Mouse (Mus musculus) limb, embryonic 13.5 days (tissue): ENCODE measurements around the gene Tmem209. TPM values are rescaled to one million over a fixed set of nuclear protein-coding genes. Genes with fewer than 3 reads are reported as not detected.

Source experiments
- ATAC-seq: fragments of 200-750 bp; cut with Nextera tagmentation; 2 replicates; pipeline ENCODE4 v1.8.0; 2017; ENCODE audit warnings: low read depth, moderate number of reproducible peaks, moderate TSS enrichment; ENCODE audit not compliant: low FRiP score
- H3K27ac ChIP-seq: fragments of 300-500 bp; sonication (generic); 2 replicates; pipeline ENCODE4 v1.5.1; 2015; ENCODE audit warnings: inconsistent platforms, mild to moderate bottlenecking, moderate library complexity
- H3K27me3 ChIP-seq: fragments of 300-500 bp; sonication (generic); 2 replicates; pipeline ENCODE4 v1.6.1; 2015; ENCODE audit warnings: mild to moderate bottlenecking, inconsistent platforms
- H3K36me3 ChIP-seq: fragments of 300-500 bp; sonication (generic); 2 replicates; pipeline ENCODE4 v1.6.1; 2015; ENCODE audit warnings: inconsistent platforms, mild to moderate bottlenecking, moderate library complexity
- H3K4me1 ChIP-seq: fragments of 300-500 bp; sonication (generic); 2 replicates; pipeline ENCODE4 v1.6.1; 2015; ENCODE audit warnings: inconsistent platforms
- H3K4me2 ChIP-seq: fragments of 300-500 bp; sonication (generic); replicated peaks from 2 replicates; pipeline ENCODE4 v1.6.1; 2015; ENCODE audit warnings: inconsistent platforms, mild to moderate bottlenecking, moderate library complexity
- H3K4me3 ChIP-seq: fragments of 300-500 bp; sonication (generic); 2 replicates; pipeline ENCODE4 v1.5.1; 2015; ENCODE audit warnings: moderate library complexity, mild to moderate bottlenecking, inconsistent platforms
- H3K9ac ChIP-seq: fragments of 300-500 bp; sonication (generic); 2 replicates; pipeline ENCODE4 v1.6.1; 2015; ENCODE audit warnings: mild to moderate bottlenecking, inconsistent platforms
- H3K9me3 ChIP-seq: fragments of 300-500 bp; sonication (generic); 2 replicates; pipeline ENCODE4 v1.6.1; 2016; ENCODE audit warnings: inconsistent platforms
- WGBS: fragments of 180-500 bp; shearing (Covaris S2); methylation state at CpG from one replicate; pipeline ENCODE4 v1.1.7; 2015; 5-methylcytosine and 5-hydroxymethylcytosine counted together
- polyA plus RNA-seq: library from polyadenylated mRNA; unstranded; fragments of >200 nt; fragmentation: Nextera tagmentation; extraction: Ambion mirVana; gene quantifications from 2 replicates; pipeline ENCODE4 v1.2.1, GENCODE M21; 2015

The Tmem209 gene
- polyA plus RNA-seq: 34.7 and 34.9 TPM in 2 replicates

DNA sequence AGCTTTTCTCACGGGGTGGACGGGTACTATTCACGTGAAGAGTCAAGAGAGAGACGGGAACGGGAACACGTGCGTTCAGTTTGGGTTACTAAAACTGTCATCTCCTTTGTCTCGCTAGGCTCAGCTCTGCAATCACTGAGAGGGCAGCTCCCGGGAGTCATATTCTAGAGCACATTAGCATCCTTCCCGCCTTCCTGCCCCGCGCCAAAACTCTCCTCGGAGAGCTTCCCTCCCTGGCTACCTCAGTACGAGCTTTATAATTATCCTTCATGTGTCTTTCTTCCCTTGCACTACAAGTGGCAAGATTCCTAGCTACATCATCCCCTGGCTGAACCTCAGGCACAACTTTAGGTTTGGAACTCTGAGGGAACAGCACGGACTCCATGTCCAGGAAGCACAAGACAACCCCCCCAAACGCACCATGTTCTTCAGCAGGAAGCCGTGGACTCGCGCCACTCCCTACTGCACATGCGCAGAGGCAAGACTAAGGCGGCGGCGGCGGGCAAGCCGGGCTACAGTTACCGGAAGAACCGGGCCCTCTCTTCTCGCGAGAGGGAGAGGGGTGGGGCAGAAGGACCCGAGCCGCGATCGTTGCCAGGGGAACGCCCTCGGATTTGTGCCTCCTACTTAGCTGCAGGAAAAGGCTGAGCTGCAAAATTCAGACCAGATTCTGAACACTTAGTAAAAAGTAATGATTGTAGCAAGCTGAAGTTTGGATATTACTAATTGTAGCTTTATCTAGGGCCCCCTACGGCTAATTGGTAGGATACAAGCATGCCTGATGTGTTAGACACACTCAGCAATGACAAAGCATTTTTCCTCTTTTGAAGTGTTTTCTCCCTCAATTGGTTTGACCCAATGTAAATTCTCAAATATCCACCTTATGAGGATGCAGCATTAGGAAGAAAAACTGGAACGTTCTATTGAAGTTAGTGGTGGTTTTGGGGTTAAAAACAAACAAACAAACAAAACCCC lies at the start of gene Tmem209, which contains the start of gene Ssmem1:
TSS of gene Tmem209 (minus strand) at position 519 of the 975 bp plus-strand sequence.
TSS of gene Ssmem1 (plus strand) at position 585 of the 975 bp plus-strand sequence.
- H3K4me1 ChIP-seq: peaks cover 14% of the 10 kb centered on the region
- H3K36me3 ChIP-seq: peaks cover 18% of the 10 kb centered on the region
- peak within 1 kb of the TSS; percentile 97 for H3K27ac ChIP-seq
- 0% methylated on average over 37 of the region's 37 CpGs for whole genome bisulfite sequencing
- H3K9ac ChIP-seq: peak within 1 kb of the TSS; percentile 87
- peak; percentile 98 for ATAC-seq
- peak within 1 kb of the TSS; percentile 74 for H3K4me2 ChIP-seq
- H3K4me3 ChIP-seq: peak within 1 kb of the TSS; percentile 60
- H3K27me3 ChIP-seq: no peaks in the 10 kb centered on the region
- H3K9me3 ChIP-seq: no peaks in the 10 kb centered on the region

DNA sequence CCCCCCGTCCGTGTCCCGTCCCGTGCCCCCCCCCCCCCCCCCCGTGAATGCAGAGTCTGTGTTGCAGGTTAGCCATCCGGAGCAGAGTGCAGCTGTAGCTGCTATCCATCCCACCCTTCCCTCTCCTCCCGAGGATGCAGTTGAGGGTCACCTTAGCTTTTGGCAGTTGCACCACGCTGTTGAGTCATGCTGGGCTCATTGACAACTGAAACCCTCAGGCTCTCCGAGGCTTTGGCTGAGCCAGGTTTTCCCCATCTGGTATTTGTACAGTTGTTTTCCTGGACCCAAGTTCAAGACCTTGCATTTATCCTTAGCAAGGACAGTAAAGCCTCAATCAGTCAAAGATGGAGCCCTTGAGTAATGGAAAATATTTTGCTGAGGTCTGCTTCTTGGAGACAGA lies 46.5 kb upstream of the Tmem209 start:
- peaks cover 41% of the 10 kb centered on the region for H3K4me1 ChIP-seq
- H3K4me2 ChIP-seq: no peak overlapping the region
- H3K27ac ChIP-seq: no peak overlapping the region
- no peaks in the 10 kb centered on the region for H3K27me3 ChIP-seq
- no peak for ATAC-seq
- H3K9me3 ChIP-seq: no peaks in the 10 kb centered on the region
- H3K4me3 ChIP-seq: no peak overlapping the region
- H3K36me3 ChIP-seq: no peaks in the 10 kb centered on the region
- WGBS: 13% methylated on average over 5 of the region's 9 CpGs
- H3K9ac ChIP-seq: no peak overlapping the region

DNA sequence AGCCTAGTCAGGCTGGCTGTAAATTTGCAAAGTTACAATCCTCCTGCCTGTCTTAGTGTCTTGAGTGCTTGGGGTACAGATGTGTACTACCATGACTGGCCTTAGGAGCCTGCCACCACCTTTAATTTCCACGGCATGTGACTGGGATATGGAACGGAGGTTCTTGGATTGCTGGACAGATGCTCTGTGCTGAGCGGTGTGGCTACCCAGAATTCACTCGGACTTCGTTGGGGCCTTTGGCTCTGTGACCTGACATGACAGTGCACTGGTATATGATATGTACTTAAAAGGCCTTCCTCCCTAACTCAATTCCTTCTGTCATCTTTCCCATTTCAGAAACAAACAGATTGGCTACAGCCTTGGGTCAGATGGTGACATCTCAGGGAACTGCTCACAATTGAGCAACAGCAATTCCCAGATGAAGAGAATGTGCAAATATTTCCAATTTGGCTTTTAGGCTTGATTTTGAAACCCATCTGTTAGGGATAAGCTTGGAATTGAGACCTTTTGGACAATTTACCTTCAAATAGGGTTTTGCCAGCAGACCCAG lies 45.1 kb upstream of the Tmem209 start:
- H3K27ac ChIP-seq: no peak overlapping the region
- H3K4me1 ChIP-seq: peaks cover 52% of the 10 kb centered on the region

DNA sequence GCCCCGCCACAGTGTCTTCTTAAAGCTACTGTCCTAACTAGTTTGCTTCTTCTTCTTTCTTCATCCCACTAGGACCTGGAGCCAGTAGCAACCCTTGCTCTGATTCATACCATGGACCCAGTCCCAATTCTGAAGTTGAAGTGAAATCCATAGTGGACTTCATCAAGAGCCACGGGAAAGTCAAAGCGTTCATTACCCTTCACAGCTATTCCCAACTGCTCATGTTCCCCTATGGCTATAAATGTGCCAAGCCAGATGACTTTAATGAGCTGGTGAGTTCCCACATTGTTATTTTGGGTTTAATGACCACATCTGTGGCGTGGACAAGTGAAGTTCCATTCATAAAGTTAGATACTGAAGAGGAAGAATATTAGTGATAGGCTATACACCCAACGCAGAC lies 44.5 kb upstream of the Tmem209 start:
- no peak overlapping the region for H3K4me3 ChIP-seq
- H3K9me3 ChIP-seq: no peaks in the 10 kb centered on the region
- peaks cover 58% of the 10 kb centered on the region for H3K4me1 ChIP-seq
- no peaks in the 10 kb centered on the region for H3K27me3 ChIP-seq
- H3K36me3 ChIP-seq: no peaks in the 10 kb centered on the region
- H3K4me2 ChIP-seq: no peak overlapping the region
- ATAC-seq: no peak
- peak overlapping the region; percentile 49; the same call in 1 of the 2 replicates for H3K27ac ChIP-seq
- WGBS: 39% methylated on average over 5 of the region's 5 CpGs
- H3K9ac ChIP-seq: no peak overlapping the region

More for the DNA sequence above, 45.1 kb upstream of the Tmem209 start:
- 72% methylated on average over 5 of the region's 5 CpGs for WGBS
- Histone ChIP-seq H3K9me3 (no peaks in the 10 kb centered on the region), H3K4me3 (no peak overlapping the region), H3K4me2 (no peak overlapping the region), H3K36me3 (no peaks in the 10 kb centered on the region), H3K27me3 (no peaks in the 10 kb centered on the region), H3K9ac (no peak overlapping the region)
- no peak for ATAC-seq

DNA sequence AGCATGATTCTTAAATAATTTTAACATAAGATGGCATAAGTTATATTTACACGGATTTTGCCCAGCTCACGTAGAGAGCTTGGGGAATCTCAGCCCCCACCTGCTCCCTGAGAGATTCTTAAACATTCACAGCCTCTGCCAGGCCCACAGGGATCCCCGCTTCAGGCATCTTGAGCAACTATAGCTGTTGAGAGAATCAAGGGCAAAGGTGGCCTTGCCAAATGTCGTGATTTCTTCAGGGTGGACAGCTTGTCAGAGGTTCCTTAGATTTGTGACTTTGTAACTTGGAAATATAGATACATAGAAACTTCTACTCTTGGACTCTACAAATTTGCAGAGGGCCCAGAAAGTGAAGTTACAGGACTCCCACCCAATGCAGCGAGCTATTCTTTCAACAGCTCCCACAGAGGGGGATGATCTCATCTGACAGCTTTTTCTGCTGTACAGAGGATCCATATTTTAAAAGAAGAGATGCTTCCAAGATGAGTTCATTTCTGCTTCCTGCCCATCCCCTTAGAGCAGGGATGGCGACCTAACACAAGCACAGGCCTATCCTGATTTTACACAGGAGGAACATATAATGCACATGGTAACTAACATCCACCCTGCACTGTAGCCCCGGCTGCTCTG lies 43.9 kb upstream of the Tmem209 start:
- no peak overlapping the region for H3K4me2 ChIP-seq
- H3K4me1 ChIP-seq: peaks cover 62% of the 10 kb centered on the region
- ATAC-seq: no peak
- no peaks in the 10 kb centered on the region for H3K27me3 ChIP-seq
- peak overlapping the region; percentile 49 for H3K27ac ChIP-seq
- H3K9ac ChIP-seq: no peak overlapping the region
- WGBS: 64% methylated on average over 7 of the region's 7 CpGs
- no peaks in the 10 kb centered on the region for H3K36me3 ChIP-seq
- H3K9me3 ChIP-seq: no peaks in the 10 kb centered on the region
- no peak overlapping the region for H3K4me3 ChIP-seq

DNA sequence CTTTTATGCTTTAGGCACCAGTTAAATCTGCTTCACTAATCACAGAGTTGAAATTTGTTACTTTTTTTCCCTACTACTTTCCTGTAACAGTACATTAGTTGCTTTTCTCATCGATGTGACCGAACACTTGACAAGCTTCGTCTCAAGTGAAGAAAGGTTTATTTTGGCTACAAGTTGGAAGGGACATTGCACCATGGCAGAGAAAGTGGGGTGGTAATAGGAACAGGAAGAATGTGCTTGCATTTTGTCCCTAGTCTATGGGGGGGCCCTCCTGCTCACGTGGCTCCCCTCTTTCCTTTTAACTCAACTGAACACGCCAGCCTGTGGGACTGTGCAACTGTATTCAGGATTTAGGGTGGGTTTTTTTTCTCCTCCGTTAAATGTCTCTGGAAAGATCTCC lies 43.0 kb upstream of the Tmem209 start:
- peak overlapping the region; percentile 48; the same call in 1 of the 2 replicates for H3K4me2 ChIP-seq
- H3K4me1 ChIP-seq: peaks cover 71% of the 10 kb centered on the region
- no peaks in the 10 kb centered on the region for H3K9me3 ChIP-seq
- no peak for ATAC-seq
- no peak overlapping the region for H3K4me3 ChIP-seq
- no peaks in the 10 kb centered on the region for H3K27me3 ChIP-seq
- peak overlapping the region; percentile 85 for H3K27ac ChIP-seq
- no peak overlapping the region for H3K9ac ChIP-seq
- no peaks in the 10 kb centered on the region for H3K36me3 ChIP-seq
- 45% methylated on average over 6 of the region's 6 CpGs for WGBS

DNA sequence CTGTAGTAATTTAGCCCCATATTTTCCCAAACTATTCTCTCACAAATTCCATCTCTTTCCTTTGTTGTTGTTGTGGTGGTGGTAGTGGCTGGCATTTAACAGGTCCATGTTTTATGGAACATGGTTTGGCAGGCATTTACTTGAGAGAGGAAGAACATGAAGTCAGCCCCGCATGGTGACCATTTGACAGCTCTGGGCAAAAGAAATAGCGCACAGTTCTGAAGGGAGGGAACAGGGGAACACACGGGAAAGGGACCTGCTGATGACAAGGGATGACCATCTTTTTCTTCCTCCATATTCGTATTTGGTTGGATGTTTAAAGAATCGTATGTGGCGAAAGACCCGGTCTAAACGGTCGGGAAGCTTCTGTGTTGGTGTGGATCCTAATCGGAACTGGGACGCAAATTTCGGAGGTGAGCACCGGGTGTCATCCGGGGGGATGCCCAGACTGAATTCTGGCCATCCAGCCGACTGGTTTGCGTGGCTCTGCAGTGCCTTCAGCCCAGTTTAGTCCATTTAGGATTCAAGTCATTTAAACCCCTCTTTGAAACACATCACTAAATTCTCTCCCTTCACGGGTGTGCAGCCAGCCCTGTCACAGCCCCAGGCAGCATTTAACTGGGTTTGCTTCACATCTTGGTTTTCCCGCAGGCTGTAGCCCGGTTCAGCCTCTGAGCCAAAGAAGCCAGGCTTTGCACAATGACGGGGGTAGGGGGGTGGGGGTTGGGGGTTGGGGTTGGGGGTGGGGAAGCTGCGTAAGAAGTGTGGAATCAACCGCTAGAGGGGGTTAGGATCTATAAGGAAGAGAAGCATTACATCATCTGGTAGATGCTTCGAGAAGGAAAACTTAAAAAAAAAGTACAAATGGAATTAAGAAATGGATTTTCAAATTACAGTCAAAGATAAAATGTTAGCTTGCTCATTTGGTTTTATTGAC lies 42.3 kb upstream of the Tmem209 start:
- peak overlapping the region; percentile 85 for H3K27ac ChIP-seq
- H3K9ac ChIP-seq: peak overlapping the region; percentile 25; the same call in 1 of the 2 replicates
- peak overlapping the region; percentile 9; the same call in 1 of the 2 replicates for H3K4me3 ChIP-seq
- peaks cover 76% of the 10 kb centered on the region for H3K4me1 ChIP-seq
- H3K9me3 ChIP-seq: no peaks in the 10 kb centered on the region
- no peaks in the 10 kb centered on the region for H3K36me3 ChIP-seq
- WGBS: 26% methylated on average over 23 of the region's 23 CpGs
- peak; percentile 53; the same call in 1 of the 2 replicates for ATAC-seq
- H3K4me2 ChIP-seq: peak overlapping the region; percentile 48
- no peaks in the 10 kb centered on the region for H3K27me3 ChIP-seq

DNA sequence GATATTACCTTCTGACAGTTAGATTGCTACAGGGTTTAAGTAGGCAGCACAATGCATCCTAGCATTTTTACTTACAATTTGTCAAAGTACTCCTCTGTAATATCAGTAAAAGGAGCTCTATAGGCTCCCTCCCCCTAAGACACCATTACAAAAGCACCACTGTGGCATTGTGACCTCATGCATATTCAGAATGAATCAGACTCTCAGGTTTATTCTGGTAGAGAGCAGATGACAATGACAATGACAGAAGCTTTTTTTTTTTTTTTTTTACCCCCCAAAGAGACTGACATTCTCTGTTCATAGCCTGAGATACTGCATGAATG lies 41.6 kb upstream of the Tmem209 start:
- Histone ChIP-seq H3K4me2 (no peak overlapping the region), H3K4me1 (peaks cover 81% of the 10 kb centered on the region), H3K27me3 (no peaks in the 10 kb centered on the region), H3K4me3 (no peak overlapping the region), H3K36me3 (no peaks in the 10 kb centered on the region), H3K9ac (no peak overlapping the region), H3K9me3 (no peaks in the 10 kb centered on the region), H3K27ac (peak overlapping the region; percentile 65; the same call in 1 of the 2 replicates)
- no peak for ATAC-seq

DNA sequence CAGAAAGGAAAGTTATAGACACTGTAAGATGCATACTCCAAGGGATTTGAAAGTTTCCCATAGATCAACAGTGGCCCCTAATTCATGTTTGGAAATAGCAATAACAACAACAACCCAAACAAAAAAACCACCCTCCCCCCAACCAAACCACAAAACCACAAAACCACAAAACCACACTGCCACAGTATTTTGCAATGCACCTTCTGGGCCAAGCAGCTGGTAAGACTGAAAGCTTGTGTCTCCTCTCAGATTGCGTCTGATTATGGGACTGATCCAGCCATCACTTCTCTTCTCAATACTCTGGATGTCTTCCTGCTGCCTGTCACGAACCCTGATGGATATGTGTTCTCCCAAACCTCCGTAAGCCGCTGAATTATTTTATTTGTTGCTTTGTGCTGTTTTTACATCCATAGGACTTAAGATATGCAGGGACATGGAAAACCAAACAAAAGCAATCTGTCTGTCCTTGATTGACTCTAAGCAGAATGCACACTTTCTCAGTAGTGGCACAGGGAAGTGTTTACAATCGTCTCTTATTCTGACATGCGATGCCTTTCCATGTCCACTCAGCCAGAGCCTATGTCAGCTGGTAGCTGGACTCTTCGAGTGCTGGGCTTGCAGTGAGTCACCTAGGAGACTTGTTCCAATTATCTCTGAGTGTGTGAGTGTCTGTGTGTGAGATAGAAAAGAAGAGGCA lies 41.1 kb upstream of the Tmem209 start:
- H3K4me1 ChIP-seq: peaks cover 85% of the 10 kb centered on the region

DNA sequence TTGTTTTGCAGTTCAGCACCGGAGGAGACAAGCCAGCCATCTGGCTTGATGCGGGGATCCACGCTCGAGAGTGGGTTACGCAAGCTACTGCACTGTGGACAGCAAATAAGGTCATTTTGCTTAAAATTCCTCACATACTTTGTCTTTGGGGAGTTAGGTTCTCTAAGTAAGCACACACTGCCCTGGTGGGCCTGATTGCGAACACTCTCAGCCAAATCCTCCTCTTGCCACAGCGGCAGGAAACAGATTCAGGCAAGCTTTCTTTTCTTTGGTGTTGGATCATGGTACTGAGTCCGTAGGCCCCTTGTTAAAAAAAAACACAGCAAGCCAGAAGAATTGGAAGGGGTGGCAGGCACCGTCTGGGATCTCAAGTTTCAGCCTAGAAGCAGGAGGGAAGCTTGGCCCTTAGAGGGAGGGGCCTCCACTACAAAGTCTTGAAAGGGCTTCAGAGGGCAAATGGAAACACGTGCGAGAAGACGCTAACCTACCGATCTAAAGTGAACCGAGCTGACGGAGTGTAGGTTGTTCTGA lies 39.7 kb upstream of the Tmem209 start:
- H3K4me2 ChIP-seq: peak overlapping the region; percentile 51
- H3K9me3 ChIP-seq: no peaks in the 10 kb centered on the region
- H3K9ac ChIP-seq: peak overlapping the region; percentile 45; the same call in 1 of the 2 replicates
- peak; percentile 58 for ATAC-seq
- no peaks in the 10 kb centered on the region for H3K36me3 ChIP-seq
- H3K27me3 ChIP-seq: no peaks in the 10 kb centered on the region
- peak overlapping the region; percentile 96 for H3K27ac ChIP-seq
- peaks cover 92% of the 10 kb centered on the region for H3K4me1 ChIP-seq
- 4% methylated on average over 15 of the region's 15 CpGs for WGBS
- no peak overlapping the region for H3K4me3 ChIP-seq

More for the DNA sequence above, 41.1 kb upstream of the Tmem209 start:
- H3K4me3 ChIP-seq: no peak overlapping the region
- no peak overlapping the region for H3K4me2 ChIP-seq
- no peaks in the 10 kb centered on the region for H3K27me3 ChIP-seq
- H3K9ac ChIP-seq: no peak overlapping the region
- no peak for ATAC-seq
- H3K36me3 ChIP-seq: no peaks in the 10 kb centered on the region
- H3K9me3 ChIP-seq: no peaks in the 10 kb centered on the region
- WGBS: 70% methylated on average over 7 of the region's 7 CpGs
- H3K27ac ChIP-seq: peak overlapping the region; percentile 65
